Mouse (Mus musculus) frontal cortex, postnatal 10 days (tissue): ENCODE data around the gene Mrps7.

Experiments used
- DNase-seq, 2 experiments: peaks; one replicate each; pipeline ENCODE4 v3.0.0; 2022; ENCODE audit warnings: low spot score in 2 of 2, mixed read lengths in 1 of 2

Mrps7 gene

DNA sequence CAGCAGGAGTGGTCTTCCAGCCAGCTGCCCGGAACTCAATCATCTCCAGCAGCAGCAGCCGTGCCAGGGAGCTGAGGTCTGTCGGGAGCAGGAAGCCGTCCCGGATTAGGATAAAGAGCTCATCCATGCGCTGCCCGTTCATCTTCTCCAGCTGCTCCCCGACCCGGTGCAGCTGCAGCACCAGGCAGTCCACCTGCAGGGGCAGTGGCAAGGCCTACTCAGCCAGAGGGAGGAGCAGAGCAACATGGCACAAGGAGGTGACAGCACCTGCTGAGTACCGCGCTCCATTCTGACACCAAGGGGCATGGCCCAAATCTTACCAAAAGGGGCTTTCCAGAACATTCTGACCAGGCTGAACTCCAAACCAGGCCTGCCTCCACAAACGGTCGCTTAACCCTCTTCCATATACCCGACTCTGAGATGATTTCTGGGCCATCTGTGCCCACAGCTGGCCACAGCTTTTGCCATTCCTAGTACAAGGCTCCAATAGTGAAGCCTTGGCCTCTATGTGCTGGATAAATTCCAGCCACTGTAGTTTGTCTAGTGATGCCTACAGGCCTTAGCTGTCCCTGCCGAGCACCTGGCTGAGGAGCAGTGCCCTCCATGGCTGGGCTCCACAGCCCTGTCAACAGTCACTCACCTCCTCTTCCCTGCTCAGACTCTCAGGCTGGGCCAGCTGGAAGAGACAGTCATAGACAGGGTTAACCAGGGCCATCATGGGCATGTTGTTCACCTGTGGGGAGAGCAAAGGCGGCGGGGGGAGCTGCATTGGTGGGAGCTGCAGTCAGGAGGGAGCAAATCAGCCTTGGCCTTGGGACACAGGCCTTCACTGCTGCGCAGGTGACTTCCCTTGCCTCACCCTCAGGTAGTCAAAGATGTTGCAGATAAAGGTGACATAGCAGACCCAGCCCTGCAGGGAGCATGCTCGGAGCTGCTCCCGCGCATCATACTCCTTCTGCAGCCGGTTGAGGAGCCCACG, 5.0 kb downstream of the Mrps7 start:
- peak; percentile 48 to 59 for DNase-seq

- DNase-seq = no peak
These were observed 5.9 kb downstream of the Mrps7 start for GRCm38 (mm10) chr11:115609576-115609975.

GRCm38 (mm10) chr11:115611173-115611572, 7.4 kb downstream of the Mrps7 start:
- no peak for DNase-seq

GRCm38 (mm10) chr11:115612059-115612409, 8.3 kb downstream of the Mrps7 start:
- peak in 1 of 2 experiments; percentile 66 for DNase-seq

- DNase-seq = peak; percentile 72 to 80
These were observed 8.8 kb downstream of the Mrps7 start, which contains the start of gene Mif4gd for GRCm38 (mm10) chr11:115612410-115613137. Gene Mif4gd, minus strand, starts transcription at chr11:115612969.

DNA sequence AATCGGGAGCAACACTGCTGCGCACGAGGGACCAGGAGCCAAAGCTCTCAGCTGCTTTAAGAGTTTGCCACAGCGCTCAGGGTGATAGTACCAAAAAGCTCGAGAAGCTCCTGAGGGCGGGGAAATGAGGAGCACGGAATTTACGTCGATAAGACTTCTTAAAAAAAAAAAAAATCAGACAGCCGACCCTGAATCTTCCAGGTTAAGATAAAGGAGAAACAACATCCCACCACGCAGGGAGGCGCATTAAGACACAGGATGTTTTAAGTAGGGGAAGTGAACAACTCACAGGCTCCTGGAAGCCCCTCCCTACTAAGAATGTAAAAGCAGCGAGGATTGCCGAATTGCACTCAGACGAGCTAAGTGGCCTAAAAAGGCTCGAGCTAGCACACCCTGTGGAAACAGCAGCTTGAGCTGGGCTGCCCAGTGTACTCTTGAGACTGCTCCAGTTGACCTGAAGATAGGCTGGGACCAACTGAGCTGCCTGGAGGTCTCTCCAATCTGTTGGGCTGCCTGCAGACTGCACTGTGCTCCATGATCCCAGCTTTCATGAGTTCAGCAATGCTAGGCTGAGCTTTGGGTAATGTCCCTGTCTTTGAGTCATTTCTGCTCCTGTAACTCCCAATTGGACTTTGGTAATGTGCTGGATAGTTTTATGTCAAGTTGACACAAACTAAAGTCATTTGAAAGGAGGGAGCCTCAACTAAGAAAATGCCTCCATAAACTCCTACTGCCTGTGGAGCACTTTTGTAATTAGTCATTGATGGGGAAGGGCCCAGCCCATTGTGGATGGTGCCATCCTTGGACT, 9.6 kb downstream of the Mrps7 start:
- no peak for DNase-seq

- DNase-seq = no peak
These were observed 10.8 kb downstream of the Mrps7 start for GRCm38 (mm10) chr11:115614346-115615107.

DNA sequence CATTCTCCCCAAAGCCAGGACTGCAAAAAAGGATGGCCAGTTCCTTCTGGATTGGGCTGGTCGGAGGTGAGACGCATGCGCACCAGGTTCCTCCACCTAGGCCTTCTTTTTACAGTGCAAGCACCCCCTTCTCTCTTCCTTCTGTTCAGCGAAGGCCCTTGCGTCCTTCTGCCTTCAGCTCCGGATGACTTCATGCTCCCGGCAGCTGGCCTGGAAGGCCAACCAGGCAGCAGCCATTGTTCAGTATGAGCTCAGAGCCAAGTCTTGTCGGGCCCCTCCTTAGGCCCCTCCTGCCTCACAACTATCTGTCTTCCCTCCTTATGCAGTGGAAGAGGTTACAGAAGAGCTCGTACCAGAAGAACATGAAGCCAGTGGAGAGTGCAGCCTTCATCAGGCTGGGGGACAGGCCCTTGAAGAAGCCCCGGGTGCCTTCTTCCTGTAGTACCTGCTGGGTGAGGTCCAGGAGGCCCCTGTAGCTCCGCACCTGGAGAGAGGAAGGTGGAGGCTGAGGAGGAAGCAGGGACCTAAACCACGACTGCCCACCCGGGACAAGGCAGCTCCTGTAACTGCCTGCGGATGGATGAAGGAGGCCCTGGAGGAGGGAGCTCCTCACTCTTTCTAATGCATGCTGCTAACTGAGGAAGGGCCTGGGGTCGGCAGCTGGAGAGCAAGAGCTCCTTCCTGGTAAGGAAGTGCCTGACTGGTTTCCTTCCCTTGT, 11.5 kb downstream of the Mrps7 start:
- DNase-seq = no peak

DNA sequence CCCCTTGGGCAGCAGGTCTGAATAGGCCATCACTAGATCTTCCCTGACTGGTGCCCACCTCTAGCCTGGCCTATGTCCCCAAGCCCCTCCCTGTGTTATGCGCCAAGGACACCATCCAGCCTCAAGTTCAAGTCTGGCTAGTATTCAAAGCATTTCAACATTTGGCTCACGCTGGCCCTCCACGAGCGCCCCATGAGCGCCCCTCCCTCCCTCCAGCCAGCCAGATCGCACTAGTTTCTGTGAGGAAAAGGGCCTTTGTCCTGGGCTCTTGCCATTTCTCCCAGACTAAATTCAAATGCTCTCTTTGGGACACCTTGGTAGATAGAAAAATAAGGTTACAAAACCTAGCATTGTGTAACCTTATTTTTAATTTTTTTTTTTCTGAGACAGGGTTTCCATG, 12.2 kb downstream of the Mrps7 start:
- DNase-seq = no peak

DNA sequence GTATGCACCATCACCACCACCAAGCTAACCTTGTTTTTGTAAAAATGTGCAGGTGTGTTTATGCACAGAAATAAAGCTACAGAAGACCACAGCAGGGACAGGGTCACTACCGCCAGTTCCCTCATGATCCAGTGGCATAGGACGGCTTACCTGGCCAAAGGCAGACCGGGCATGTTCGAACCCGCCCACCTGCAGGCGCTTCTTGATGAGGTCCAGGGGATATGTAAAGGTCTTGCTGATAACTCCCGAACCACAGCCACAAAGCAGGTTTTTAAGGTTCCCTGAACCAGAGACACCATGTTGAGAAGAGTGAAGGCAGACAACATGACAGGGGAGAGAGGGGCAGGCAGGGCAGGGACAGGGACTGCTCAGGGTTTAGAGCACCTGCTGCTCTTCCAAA, 12.6 kb downstream of the Mrps7 start:
- no peak for DNase-seq

DNA sequence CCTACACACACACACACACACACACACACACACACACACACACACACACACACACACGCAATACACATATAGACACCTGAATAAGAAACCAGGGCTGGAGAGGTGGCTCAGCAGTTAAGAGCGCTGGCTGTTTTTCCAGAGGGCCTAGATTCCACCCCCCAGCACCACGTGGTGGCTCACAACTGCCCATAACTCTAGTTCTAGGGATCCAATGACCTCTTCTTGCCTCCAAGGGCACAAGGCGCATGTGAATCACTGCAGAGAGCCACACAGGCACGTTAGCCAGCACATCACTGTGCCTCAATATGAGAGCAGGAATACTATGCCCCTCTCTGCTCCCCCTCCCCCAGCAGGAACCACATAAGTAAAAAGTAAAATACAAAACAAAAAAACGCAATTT, 13.2 kb downstream of the Mrps7 start:
- no peak for DNase-seq

- DNase-seq = no peak
These were observed 14.3 kb downstream of the Mrps7 start for GRCm38 (mm10) chr11:115618001-115618400.

DNA sequence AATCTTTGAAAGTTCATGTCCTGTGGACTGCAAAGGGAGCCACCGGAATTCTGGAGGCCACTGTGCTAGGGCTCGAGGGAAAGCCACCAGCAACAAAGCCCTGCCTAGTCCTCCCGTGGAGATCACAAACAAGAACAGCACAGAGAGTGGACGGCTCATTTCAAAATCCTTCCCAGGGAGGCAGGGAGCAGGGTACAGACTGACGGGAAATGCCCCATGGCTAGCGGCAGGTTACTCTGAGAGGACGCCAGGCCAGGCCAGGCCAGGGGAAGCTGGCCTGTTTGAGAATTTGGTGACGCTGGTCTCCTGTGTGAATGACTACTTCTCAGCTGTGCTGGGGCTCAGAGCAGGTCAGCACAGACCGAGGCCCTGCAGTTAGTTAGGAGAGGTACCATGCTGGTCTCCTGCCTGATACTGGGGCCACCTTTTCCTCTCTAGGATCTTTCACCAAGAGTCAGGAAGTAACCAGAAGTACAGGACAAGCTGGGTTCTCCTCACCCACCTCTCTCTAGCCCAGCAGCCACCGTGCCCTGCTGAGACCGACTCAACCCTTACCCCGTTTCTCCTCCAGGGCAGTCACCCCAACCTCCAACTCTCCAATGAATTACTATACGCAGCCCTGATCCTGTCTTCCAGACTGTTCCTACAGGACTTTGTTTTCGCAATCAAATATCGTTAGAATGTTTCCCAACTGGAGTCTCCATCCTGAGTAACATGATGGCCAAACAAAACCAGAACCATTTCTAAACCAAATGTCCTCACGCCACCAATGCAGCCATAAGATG, 15.2 kb downstream of the Mrps7 start:
- no peak for DNase-seq

DNA sequence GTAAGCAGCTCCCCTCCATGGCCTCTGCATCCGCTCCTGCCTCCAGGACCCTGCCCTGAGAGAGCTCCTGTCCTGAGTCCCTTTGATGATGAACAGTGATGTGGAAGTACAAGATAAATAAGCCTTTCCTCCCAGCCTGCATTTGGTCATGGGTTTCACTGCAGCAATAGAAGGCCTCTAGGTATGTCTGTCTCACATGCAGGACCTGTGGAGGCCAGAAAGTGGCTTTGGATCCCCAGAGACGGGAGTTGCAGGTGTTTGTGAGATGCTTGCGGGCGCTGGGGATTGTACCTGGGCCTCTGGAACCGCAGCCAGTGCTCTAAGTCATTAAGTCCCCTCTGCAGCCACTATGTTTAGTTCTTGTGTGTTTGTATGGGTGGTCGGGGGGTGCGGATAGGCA, 16.2 kb downstream of the Mrps7 start:
- no peak for DNase-seq

GRCm38 (mm10) chr11:115623487-115624070, 19.9 kb downstream of the Mrps7 start:
- no peak for DNase-seq

DNA sequence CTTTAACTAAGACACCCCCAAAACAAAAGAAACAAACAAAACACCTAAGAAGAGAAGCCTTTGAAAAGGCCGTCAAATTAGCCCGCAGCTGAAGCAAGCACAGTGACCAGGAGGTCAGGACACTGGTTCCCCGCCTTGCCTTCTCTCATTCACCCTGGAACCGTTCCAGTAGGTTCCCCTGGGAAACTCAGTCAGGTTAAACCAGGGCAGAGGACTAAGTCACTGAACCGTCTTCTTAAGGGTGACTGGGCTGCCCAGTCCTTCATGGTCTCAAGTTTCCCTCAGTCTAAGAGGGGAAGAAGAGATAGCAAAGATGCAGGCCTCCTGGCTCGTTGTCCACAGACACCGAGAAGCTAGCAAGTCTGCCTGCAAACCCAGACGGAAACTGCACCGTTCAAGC, 22.2 kb downstream of the Mrps7 start:
- DNase-seq = no peak

DNA sequence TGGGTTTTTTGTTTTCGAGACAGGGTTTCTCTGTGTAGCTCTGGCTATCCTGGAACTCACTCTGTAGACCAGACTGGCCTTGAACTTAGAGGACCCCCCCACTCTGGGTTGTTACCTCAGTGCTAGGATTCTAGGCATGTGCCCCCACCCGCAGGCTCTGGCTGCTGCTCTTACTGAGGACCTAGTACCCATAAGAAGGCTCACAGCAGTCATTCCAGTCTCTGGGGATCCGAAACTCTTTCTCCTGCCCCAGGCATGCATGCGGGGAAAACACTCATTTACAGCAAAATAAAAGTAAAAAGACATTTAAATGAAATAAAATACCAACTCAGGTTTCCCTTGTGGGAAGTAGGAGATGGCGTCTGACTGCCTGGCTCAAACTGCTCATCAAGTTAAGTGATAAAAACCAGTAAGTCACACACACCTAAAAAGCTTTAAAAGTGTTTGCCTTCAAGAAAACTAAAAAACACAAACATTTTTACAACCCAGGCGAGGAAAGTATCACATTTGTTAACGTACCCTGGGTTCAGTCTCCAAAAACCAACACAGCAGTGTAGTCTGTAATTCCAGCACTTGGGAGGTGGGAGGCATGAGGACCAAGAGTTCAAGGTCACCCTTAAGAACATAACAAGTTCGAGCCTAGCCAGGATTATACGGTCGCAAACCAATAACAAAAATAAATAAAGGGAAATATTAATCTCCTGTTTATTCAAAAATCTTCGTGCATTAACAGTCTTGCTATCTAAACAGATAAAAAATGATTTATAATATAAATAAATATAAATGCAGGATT, 23.3 kb downstream of the Mrps7 start:
- DNase-seq = no peak

GRCm38 (mm10) chr11:115627705-115628464, 24.2 kb downstream of the Mrps7 start, which contains the start of gene Slc25a19:
Gene Slc25a19, minus strand, starts transcription at chr11:115628295.
- peak; percentile 99 for DNase-seq
